Mouse (Mus musculus): Measurements from ENCODE around the gene Spata2. TPM values are rescaled to one million over a fixed set of nuclear protein-coding genes. Genes with fewer than 3 reads are reported as not detected.

Spata2 gene
- polyA plus RNA-seq, 1 experiment from 2014 or later = 22.1 TPM

- ATAC-seq (peak; percentile 29), DNase-seq (ENCODE audit: low spot score) (peak; percentile 42)
- H3K27me3 ChIP-seq (replicated peaks; ENCODE audit: control insufficient read depth, insufficient read depth, low read length) = no peaks in the 10 kb centered on the region
- H3K9me3 ChIP-seq (replicated peaks; ENCODE audit: control insufficient read depth, low read length) = no peaks in the 10 kb centered on the region
- WGBS = under 1% methylated on average over 32 of the region's 32 CpGs
- H3K27ac ChIP-seq (ENCODE audit: low read depth, low read length) = peak overlapping the region; percentile 85
- H3K4me3 ChIP-seq (ENCODE audit: low read depth, low read length) = peak overlapping the region; percentile 99
- peaks cover 30% of the 10 kb centered on the region for H3K36me3 ChIP-seq (ENCODE audit: control insufficient read depth, insufficient read depth, low read length)
- H3K4me1 ChIP-seq (ENCODE audit: control insufficient read depth, insufficient read depth, low read length) = peaks cover 18% of the 10 kb centered on the region
- peak overlapping the region; percentile 88 for H3K4me2 ChIP-seq (ENCODE audit: low read length)
- H3K9ac ChIP-seq (ENCODE audit: low read length) = peak overlapping the region; percentile 95
These were observed 11.2 kb upstream of the Spata2 start for GRCm38 (mm10) chr2:167503896-167504349.

GRCm38 (mm10) chr2:167503253-167503895, 10.7 kb upstream of the Spata2 start:
- DNase-seq (ENCODE audit: low spot score) = peak; percentile 92
- peak overlapping the region; percentile 85 for H3K27ac ChIP-seq (ENCODE audit: low read depth, low read length)
- peaks cover 25% of the 10 kb centered on the region for H3K36me3 ChIP-seq (ENCODE audit: control insufficient read depth, insufficient read depth, low read length)
- peak; percentile 95 for ATAC-seq
- H3K4me3 ChIP-seq (ENCODE audit: low read depth, low read length) = peak overlapping the region; percentile 99
- no peaks in the 10 kb centered on the region for H3K27me3 ChIP-seq (replicated peaks; ENCODE audit: control insufficient read depth, insufficient read depth, low read length)
- H3K9ac ChIP-seq (ENCODE audit: low read length) = peak overlapping the region; percentile 95
- H3K4me1 ChIP-seq (ENCODE audit: control insufficient read depth, insufficient read depth, low read length) = peaks cover 18% of the 10 kb centered on the region
- H3K4me2 ChIP-seq (ENCODE audit: low read length) = peak overlapping the region; percentile 88
- H3K9me3 ChIP-seq (replicated peaks; ENCODE audit: control insufficient read depth, low read length) = no peaks in the 10 kb centered on the region
- WGBS = under 1% methylated on average over 79 of the region's 85 CpGs

GRCm38 (mm10) chr2:167502554-167503252, 10.0 kb upstream of the Spata2 start:
- no peak for DNase-seq (ENCODE audit: low spot score)
- Histone ChIP-seq H3K4me2 (ENCODE audit: low read length) (peak overlapping the region; percentile 43), H3K27me3 (replicated peaks; ENCODE audit: control insufficient read depth, insufficient read depth, low read length) (no peaks in the 10 kb centered on the region), H3K4me3 (ENCODE audit: low read depth, low read length) (peak overlapping the region; percentile 99), H3K36me3 (ENCODE audit: control insufficient read depth, insufficient read depth, low read length) (peaks cover 19% of the 10 kb centered on the region), H3K4me1 (ENCODE audit: control insufficient read depth, insufficient read depth, low read length) (peaks cover 18% of the 10 kb centered on the region), H3K9me3 (replicated peaks; ENCODE audit: control insufficient read depth, low read length) (no peaks in the 10 kb centered on the region), H3K27ac (ENCODE audit: low read depth, low read length) (no peak overlapping the region), H3K9ac (ENCODE audit: low read length) (peak overlapping the region; percentile 95)
- 52% methylated on average over 13 of the region's 13 CpGs for WGBS
- ATAC-seq = no peak

GRCm38 (mm10) chr2:167497272-167497671, 4.6 kb upstream of the Spata2 start:
- 76% methylated on average over 5 of the region's 5 CpGs for WGBS
- H3K4me3 ChIP-seq (ENCODE audit: low read depth, low read length) = no peak overlapping the region
- H3K4me2 ChIP-seq (ENCODE audit: low read length) = no peak overlapping the region
- no peak overlapping the region for H3K27ac ChIP-seq (ENCODE audit: low read depth, low read length)
- ATAC-seq = no peak
- H3K9me3 ChIP-seq (replicated peaks; ENCODE audit: control insufficient read depth, low read length) = no peaks in the 10 kb centered on the region
- H3K4me1 ChIP-seq (ENCODE audit: control insufficient read depth, insufficient read depth, low read length) = peaks cover 4% of the 10 kb centered on the region
- no peaks in the 10 kb centered on the region for H3K36me3 ChIP-seq (ENCODE audit: control insufficient read depth, insufficient read depth, low read length)
- H3K27me3 ChIP-seq (replicated peaks; ENCODE audit: control insufficient read depth, insufficient read depth, low read length) = no peaks in the 10 kb centered on the region
- DNase-seq (ENCODE audit: low spot score) = peak; percentile 31
- H3K9ac ChIP-seq (ENCODE audit: low read length) = no peak overlapping the region

- Histone ChIP-seq H3K4me2 (ENCODE audit: low read length) (no peak overlapping the region), H3K4me1 (ENCODE audit: control insufficient read depth, insufficient read depth, low read length) (peaks cover 10% of the 10 kb centered on the region), H3K27ac (ENCODE audit: low read depth, low read length) (no peak overlapping the region), H3K4me3 (ENCODE audit: low read depth, low read length) (no peak overlapping the region), H3K27me3 (replicated peaks; ENCODE audit: control insufficient read depth, insufficient read depth, low read length) (no peaks in the 10 kb centered on the region), H3K36me3 (ENCODE audit: control insufficient read depth, insufficient read depth, low read length) (no peaks in the 10 kb centered on the region), H3K9me3 (replicated peaks; ENCODE audit: control insufficient read depth, low read length) (no peaks in the 10 kb centered on the region), H3K9ac (ENCODE audit: low read length) (no peak overlapping the region)
- ATAC-seq (no peak), DNase-seq (ENCODE audit: low spot score) (no peak)
- WGBS = 86% methylated on average over 7 of the region's 7 CpGs
These were observed 3.8 kb upstream of the Spata2 start for GRCm38 (mm10) chr2:167496437-167496836.

- WGBS = 4% methylated on average over 52 of the region's 52 CpGs
- Histone ChIP-seq H3K27ac (ENCODE audit: low read depth, low read length) (peak within 1 kb of the TSS; percentile 98), H3K4me1 (ENCODE audit: control insufficient read depth, insufficient read depth, low read length) (peaks cover 16% of the 10 kb centered on the region), H3K27me3 (replicated peaks; ENCODE audit: control insufficient read depth, insufficient read depth, low read length) (no peaks in the 10 kb centered on the region), H3K9me3 (replicated peaks; ENCODE audit: control insufficient read depth, low read length) (no peaks in the 10 kb centered on the region), H3K4me3 (ENCODE audit: low read depth, low read length) (peak within 1 kb of the TSS; percentile 100), H3K36me3 (ENCODE audit: control insufficient read depth, insufficient read depth, low read length) (peaks cover 6% of the 10 kb centered on the region; the same call in 1 of the 2 replicates), H3K4me2 (ENCODE audit: low read length) (peak within 1 kb of the TSS; percentile 96), H3K9ac (ENCODE audit: low read length) (peak within 1 kb of the TSS; percentile 96)
- no peak for DNase-seq (ENCODE audit: low spot score)
- ATAC-seq = peak; percentile 38
These were observed 654 bp downstream of the Spata2 start, which contains the start of gene Rnf114 for GRCm38 (mm10) chr2:167491757-167492708. Rnf114 (plus strand) TSS chr2:167492645.

- peak; percentile 13; the same call in 1 of the 2 replicates for ATAC-seq
- DNase-seq (ENCODE audit: low spot score) = peak; percentile 51
- peaks cover 6% of the 10 kb centered on the region; the same call in 1 of the 2 replicates for H3K36me3 ChIP-seq (ENCODE audit: control insufficient read depth, insufficient read depth, low read length)
- peak overlapping the region; percentile 96 for H3K4me2 ChIP-seq (ENCODE audit: low read length)
- H3K27me3 ChIP-seq (replicated peaks; ENCODE audit: control insufficient read depth, insufficient read depth, low read length) = no peaks in the 10 kb centered on the region
- peak overlapping the region; percentile 100; the same call in 1 of the 2 replicates for H3K4me3 ChIP-seq (ENCODE audit: low read depth, low read length)
- 68% methylated on average over 4 of the region's 4 CpGs for WGBS
- H3K27ac ChIP-seq (ENCODE audit: low read depth, low read length) = peak overlapping the region; percentile 67
- no peaks in the 10 kb centered on the region for H3K9me3 ChIP-seq (replicated peaks; ENCODE audit: control insufficient read depth, low read length)
- peak overlapping the region; percentile 96 for H3K9ac ChIP-seq (ENCODE audit: low read length)
- peaks cover 19% of the 10 kb centered on the region for H3K4me1 ChIP-seq (ENCODE audit: control insufficient read depth, insufficient read depth, low read length)
These were observed 1.7 kb downstream of the Spata2 start for GRCm38 (mm10) chr2:167490813-167491525.

GRCm38 (mm10) chr2:167487994-167488393, 4.7 kb downstream of the Spata2 start:
- H3K9me3 ChIP-seq (replicated peaks; ENCODE audit: control insufficient read depth, low read length) = no peaks in the 10 kb centered on the region
- no peaks in the 10 kb centered on the region for H3K27me3 ChIP-seq (replicated peaks; ENCODE audit: control insufficient read depth, insufficient read depth, low read length)
- no peak overlapping the region for H3K4me2 ChIP-seq (ENCODE audit: low read length)
- no peak for DNase-seq (ENCODE audit: low spot score)
- no peak overlapping the region for H3K9ac ChIP-seq (ENCODE audit: low read length)
- no peak overlapping the region for H3K27ac ChIP-seq (ENCODE audit: low read depth, low read length)
- peaks cover 15% of the 10 kb centered on the region for H3K4me1 ChIP-seq (ENCODE audit: control insufficient read depth, insufficient read depth, low read length)
- WGBS = 89% methylated on average over 6 of the region's 6 CpGs
- no peak overlapping the region for H3K4me3 ChIP-seq (ENCODE audit: low read depth, low read length)
- peaks cover 27% of the 10 kb centered on the region for H3K36me3 ChIP-seq (ENCODE audit: control insufficient read depth, insufficient read depth, low read length)
- ATAC-seq = no peak
